Comparison of ENCODE assay signal across 15 mouse cellular contexts in genomic region chr16:72585160-72585813, GRCm38 (mm10).
DNase-seq lines count a peak whose midpoint lies in the region; ATAC-seq lines count a peak whose summit lies in the region.
"Had no signal": no experiment of that assay in that cellular context is flagged by ENCODE, and none has a peak within 500 bp of the region (broad histone marks: within the 10 kb centered on the region; RNA-seq: fewer than 3 reads in every experiment).

No protein-coding gene starts in this region.

- peak; percentile 50 for DNase-seq in forebrain, embryonic 11.5 days (ENCODE audit: low spot score)
- no peak for DNase-seq in forebrain, embryonic 10.5 days (ENCODE audit: extremely low spot score, low spot score)
- DNase-seq in B cell, adult 2 months = no peak
- DNase-seq in thymus, postnatal 14 days = no peak
- no peak for DNase-seq in embryo, embryonic 11 days
- DNase-seq: adrenal gland, postnatal 36 days; heart, adult 18-20 months; liver, postnatal 0 days; thymus, adult 2 months had no signal

- H3K27ac ChIP-seq in forebrain, embryonic 11.5 days (ENCODE audit: low read depth, low read length) = no peak overlapping the region
- no peak overlapping the region for H3K27ac ChIP-seq in forebrain, embryonic 10.5 days
- peak overlapping the region; percentile 64; the same call in 1 of the 2 replicates for H3K27ac ChIP-seq in neural tube, embryonic 13.5 days (replicated peaks)
- H3K27ac ChIP-seq in neural tube, embryonic 15.5 days (replicated peaks) = no peak overlapping the region
- H3K27ac ChIP-seq in midbrain, embryonic 12.5 days (replicated peaks) = peak overlapping the region; percentile 52; the same call in 1 of the 2 replicates
- H3K27ac ChIP-seq: kidney, postnatal 0 days had no signal

- H3K36me3 ChIP-seq in forebrain, embryonic 11.5 days (ENCODE audit: control insufficient read depth, insufficient read depth, low read length) = no peaks in the 10 kb centered on the region
- H3K36me3 ChIP-seq in forebrain, embryonic 10.5 days (replicated peaks) = no peaks in the 10 kb centered on the region
- H3K36me3 ChIP-seq in neural tube, embryonic 13.5 days = no peaks in the 10 kb centered on the region
- H3K36me3 ChIP-seq in neural tube, embryonic 15.5 days = no peaks in the 10 kb centered on the region
- no peaks in the 10 kb centered on the region for H3K36me3 ChIP-seq in midbrain, embryonic 12.5 days

- no peak overlapping the region for H3K4me2 ChIP-seq in forebrain, embryonic 11.5 days (ENCODE audit: low read depth, low read length, severe bottlenecking)
- no peak overlapping the region for H3K4me2 ChIP-seq in neural tube, embryonic 13.5 days
- no peak overlapping the region for H3K4me2 ChIP-seq in neural tube, embryonic 15.5 days
- no peak overlapping the region for H3K4me2 ChIP-seq in midbrain, embryonic 12.5 days (replicated peaks)

- no peaks in the 10 kb centered on the region for H3K4me1 ChIP-seq in forebrain, embryonic 11.5 days (replicated peaks; ENCODE audit: control insufficient read depth, insufficient read depth, low read length)
- peaks cover 3% of the 10 kb centered on the region; the same call in 1 of the 2 replicates for H3K4me1 ChIP-seq in forebrain, embryonic 10.5 days
- peaks cover 20% of the 10 kb centered on the region for H3K4me1 ChIP-seq in neural tube, embryonic 13.5 days (replicated peaks)
- peaks cover 6% of the 10 kb centered on the region; the same call in 1 of the 2 replicates for H3K4me1 ChIP-seq in neural tube, embryonic 15.5 days
- peaks cover 9% of the 10 kb centered on the region; the same call in 1 of the 2 replicates for H3K4me1 ChIP-seq in midbrain, embryonic 12.5 days

- no peak overlapping the region for H3K4me3 ChIP-seq in forebrain, embryonic 11.5 days (ENCODE audit: low read depth, low read length)
- no peak overlapping the region for H3K4me3 ChIP-seq in forebrain, embryonic 10.5 days
- no peak overlapping the region for H3K4me3 ChIP-seq in neural tube, embryonic 13.5 days
- H3K4me3 ChIP-seq in neural tube, embryonic 15.5 days (replicated peaks) = no peak overlapping the region
- H3K4me3 ChIP-seq in midbrain, embryonic 12.5 days = no peak overlapping the region

- 54% methylated on average over 3 of the region's 3 CpGs for WGBS in forebrain, embryonic 11.5 days
- WGBS in forebrain, embryonic 10.5 days = 73% methylated on average over 3 of the region's 3 CpGs
- 26% methylated on average over 3 of the region's 3 CpGs for WGBS in neural tube, embryonic 13.5 days
- 26% methylated on average over 3 of the region's 3 CpGs for WGBS in neural tube, embryonic 15.5 days
- WGBS in midbrain, embryonic 12.5 days = 44% methylated on average over 3 of the region's 3 CpGs

- ATAC-seq in forebrain, embryonic 11.5 days (replicated peaks; ENCODE audit: low FRiP score) = peak; percentile 78; the same call in 1 of the 2 replicates
- peak; percentile 78; the same call in 1 of the 2 replicates for ATAC-seq in neural tube, embryonic 13.5 days (ENCODE audit: low read depth)
- no peak for ATAC-seq in neural tube, embryonic 15.5 days (ENCODE audit: low FRiP score)
- ATAC-seq in midbrain, embryonic 12.5 days (ENCODE audit: low FRiP score, low read depth) = peak; percentile 72
- ATAC-seq: activated CD4-positive, CD25-positive, alpha-beta regulatory T cell, adult 4 months; intestine, embryonic 16.5 days; liver, postnatal 0 days had no signal

- no peaks in the 10 kb centered on the region for H3K9me3 ChIP-seq in forebrain, embryonic 11.5 days (ENCODE audit: control insufficient read depth, low read length)
- no peaks in the 10 kb centered on the region for H3K9me3 ChIP-seq in forebrain, embryonic 10.5 days
- H3K9me3 ChIP-seq in neural tube, embryonic 13.5 days = no peaks in the 10 kb centered on the region
- H3K9me3 ChIP-seq in neural tube, embryonic 15.5 days (replicated peaks) = no peaks in the 10 kb centered on the region
- no peaks in the 10 kb centered on the region for H3K9me3 ChIP-seq in midbrain, embryonic 12.5 days

- H3K9ac ChIP-seq in forebrain, embryonic 11.5 days (ENCODE audit: low read length) = no peak overlapping the region
- no peak overlapping the region for H3K9ac ChIP-seq in neural tube, embryonic 13.5 days
- H3K9ac ChIP-seq in neural tube, embryonic 15.5 days (replicated peaks) = no peak overlapping the region
- no peak overlapping the region for H3K9ac ChIP-seq in midbrain, embryonic 12.5 days (replicated peaks)
- H3K9ac ChIP-seq: liver, postnatal 0 days had no signal

- no peaks in the 10 kb centered on the region for H3K27me3 ChIP-seq in forebrain, embryonic 11.5 days (ENCODE audit: control insufficient read depth, insufficient read depth, low read length)
- no peaks in the 10 kb centered on the region for H3K27me3 ChIP-seq in forebrain, embryonic 10.5 days (ENCODE audit: poor library complexity, severe bottlenecking)
- H3K27me3 ChIP-seq in neural tube, embryonic 13.5 days = no peaks in the 10 kb centered on the region
- no peaks in the 10 kb centered on the region for H3K27me3 ChIP-seq in neural tube, embryonic 15.5 days (replicated peaks)
- no peaks in the 10 kb centered on the region for H3K27me3 ChIP-seq in midbrain, embryonic 12.5 days

Comparison
In these comparisons a context has a peak if more than half of its experiments do, and no peak if none do; other contexts are left out.
1. H3K27ac ChIP-seq: peak in neural tube, embryonic 13.5 days (single experiment) and midbrain, embryonic 12.5 days (single experiment); none in forebrain, embryonic 11.5 days (single experiment), forebrain, embryonic 10.5 days (single experiment) and neural tube, embryonic 15.5 days (single experiment).